Mouse (Mus musculus) layer of hippocampus, adult 9-10 months (tissue): Measurements from ENCODE around the gene Gad2.
"Not testable (repeated sequence)": the region's sequence is repeated elsewhere in the genome, so short reads cannot be mapped to it uniquely, and the experiment has no call there.

ENCODE experiments used
- DNase-seq: peaks from one replicate; pipeline ENCODE4 v3.0.0; 2022; ENCODE audit warnings: low spot score

Gad2 gene

GRCm38 (mm10) chr2:22621828-22622731 is at the start of gene Gad2:
Gad2 (plus strand) TSS chr2:22622205.
- DNase-seq: no peak

GRCm38 (mm10) chr2:22587469-22588169 is 34.4 kb upstream of the Gad2 start:
- not testable (repeated sequence) for DNase-seq

- not testable (repeated sequence) for DNase-seq
Measured at GRCm38 (mm10) chr2:22588170-22588541, 33.8 kb upstream of the Gad2 start.

GRCm38 (mm10) chr2:22588673-22589381 is 33.2 kb upstream of the Gad2 start:
- not testable (repeated sequence) for DNase-seq

GRCm38 (mm10) chr2:22589382-22590205 is 32.4 kb upstream of the Gad2 start:
- DNase-seq: not testable (repeated sequence)

- no peak for DNase-seq
Measured at GRCm38 (mm10) chr2:22590206-22590490, 31.9 kb upstream of the Gad2 start.

GRCm38 (mm10) chr2:22617951-22618350 is 4.1 kb upstream of the Gad2 start:
- no peak for DNase-seq

GRCm38 (mm10) chr2:22619416-22619815 is 2.6 kb upstream of the Gad2 start:
- DNase-seq: no peak

- DNase-seq: no peak
Measured at GRCm38 (mm10) chr2:22620030-22620429, 2.0 kb upstream of the Gad2 start.

- DNase-seq: no peak
Measured at GRCm38 (mm10) chr2:22620534-22620933, 1.5 kb upstream of the Gad2 start.

GRCm38 (mm10) chr2:22620978-22621827 is 802 bp upstream of the Gad2 start:
- no peak for DNase-seq

GRCm38 (mm10) chr2:22623111-22624070 is 1.4 kb downstream of the Gad2 start:
- no peak for DNase-seq

- DNase-seq: no peak
Measured at GRCm38 (mm10) chr2:22624188-22624975, 2.4 kb downstream of the Gad2 start.

GRCm38 (mm10) chr2:22625096-22625960 is 3.3 kb downstream of the Gad2 start:
- DNase-seq: no peak

- no peak for DNase-seq
Measured at GRCm38 (mm10) chr2:22627147-22627666, 5.2 kb downstream of the Gad2 start.

- no peak for DNase-seq
Measured at GRCm38 (mm10) chr2:22627819-22628432, 5.9 kb downstream of the Gad2 start.

GRCm38 (mm10) chr2:22634766-22635165 is 12.8 kb downstream of the Gad2 start:
- no peak for DNase-seq
